Mouse (Mus musculus) C2C12 (cell line): ENCODE data around the gene Wfs1.

ENCODE experiments used
- CEBPB ChIP-seq: IDR thresholded peaks from one replicate; pipeline ENCODE4 v1.6.1; 2011; ENCODE audit warnings: low read depth, mild to moderate bottlenecking, control low read depth, moderate library complexity
- CTCF ChIP-seq: IDR thresholded peaks from one replicate; pipeline ENCODE4 v1.5.1; 2011; ENCODE audit not compliant: control insufficient read depth, insufficient read depth, insufficient read length
- FOSL1 ChIP-seq: IDR thresholded peaks from one replicate; pipeline ENCODE4 v1.8.0; 2011; ENCODE audit warnings: mild to moderate bottlenecking, low read length; ENCODE audit not compliant: poor library complexity, insufficient read depth, severe bottlenecking
- MAX ChIP-seq: IDR thresholded peaks from one replicate; pipeline ENCODE4 v1.6.1; 2011; ENCODE audit warnings: mild to moderate bottlenecking, control low read depth
- MYOD1 ChIP-seq: IDR thresholded peaks from one replicate; pipeline ENCODE4 v1.6.1; 2011; ENCODE audit warnings: low read depth; ENCODE audit not compliant: control insufficient read depth, insufficient read length
- MYOG ChIP-seq: IDR thresholded peaks from one replicate; pipeline ENCODE4 v1.6.1; 2011; ENCODE audit not compliant: control insufficient read depth, insufficient read length; ENCODE audit errors: extremely low read depth
- USF1 ChIP-seq: IDR thresholded peaks from one replicate; pipeline ENCODE4 v1.6.1; 2011; ENCODE audit warnings: low read depth, mild to moderate bottlenecking, control low read depth, moderate library complexity

GRCm38 (mm10) chr5:36979631-36980030, 9.4 kb downstream of the Wfs1 start:
- no peak for TF ChIP-seq CTCF
- TF ChIP-seq CEBPB: no peak
- no peak for TF ChIP-seq MAX
- no peak for TF ChIP-seq MYOD1
- no peak for TF ChIP-seq USF1
- TF ChIP-seq MYOG: no peak
- TF ChIP-seq FOSL1: no peak
